Mouse (Mus musculus): ENCODE results near the gene Fam166a. TPM values are rescaled to one million over a fixed set of nuclear protein-coding genes. Genes with fewer than 3 reads are reported as not detected.

Fam166a gene
- not detected for total RNA-seq (2021)

DNA sequence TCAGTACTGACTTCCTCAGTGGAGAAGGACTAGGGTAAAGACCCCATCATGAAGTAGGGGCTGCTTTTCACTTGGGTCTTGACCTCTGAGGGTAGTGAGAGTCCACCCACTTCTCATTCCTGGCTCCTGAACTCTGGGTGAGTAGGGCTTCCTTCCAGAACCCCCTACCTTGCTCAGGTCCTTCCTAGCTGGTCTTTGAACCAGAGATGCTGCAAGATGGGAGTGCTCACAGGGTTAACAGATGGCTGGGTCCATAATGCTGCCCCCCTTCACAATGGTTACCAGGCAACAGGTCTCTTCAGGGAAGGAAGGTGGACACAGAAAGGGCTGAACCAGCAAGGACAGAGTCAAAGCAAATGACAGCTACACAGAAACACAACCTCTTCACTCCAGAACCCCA lies at the start of gene Fam166a:
TSS of gene Fam166a (plus strand) at position 301 of the 400 bp plus-strand sequence.
- intact Hi-C loops (cut with DNase I), result no loop called here
- no peak for DNase-seq (ENCODE audit: low spot score in 2 of 2)

DNA sequence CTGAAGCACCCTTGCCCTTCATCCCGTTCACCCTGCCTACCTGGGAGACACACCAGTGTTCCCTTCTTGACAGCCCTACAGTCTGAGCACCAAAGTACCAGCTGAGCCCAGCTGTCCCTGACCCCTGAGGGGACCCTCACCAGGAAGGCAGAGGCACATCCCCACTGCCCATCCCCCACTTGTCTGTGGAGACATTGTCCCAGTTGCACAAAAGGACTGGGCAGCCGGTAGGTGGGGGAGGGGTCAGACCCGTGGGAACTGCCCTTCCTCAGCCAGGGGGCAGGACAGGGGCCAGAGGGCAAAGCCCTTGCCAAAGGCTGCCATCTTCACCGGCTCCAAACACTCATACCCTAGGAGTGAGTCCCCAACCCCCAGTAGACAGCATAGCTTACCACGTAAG lies 48.8 kb upstream of the Fam166a start:
- intact Hi-C loops (cut with DNase I), result no loop called here
- no peak for DNase-seq (ENCODE audit: low spot score in 2 of 2)

DNA sequence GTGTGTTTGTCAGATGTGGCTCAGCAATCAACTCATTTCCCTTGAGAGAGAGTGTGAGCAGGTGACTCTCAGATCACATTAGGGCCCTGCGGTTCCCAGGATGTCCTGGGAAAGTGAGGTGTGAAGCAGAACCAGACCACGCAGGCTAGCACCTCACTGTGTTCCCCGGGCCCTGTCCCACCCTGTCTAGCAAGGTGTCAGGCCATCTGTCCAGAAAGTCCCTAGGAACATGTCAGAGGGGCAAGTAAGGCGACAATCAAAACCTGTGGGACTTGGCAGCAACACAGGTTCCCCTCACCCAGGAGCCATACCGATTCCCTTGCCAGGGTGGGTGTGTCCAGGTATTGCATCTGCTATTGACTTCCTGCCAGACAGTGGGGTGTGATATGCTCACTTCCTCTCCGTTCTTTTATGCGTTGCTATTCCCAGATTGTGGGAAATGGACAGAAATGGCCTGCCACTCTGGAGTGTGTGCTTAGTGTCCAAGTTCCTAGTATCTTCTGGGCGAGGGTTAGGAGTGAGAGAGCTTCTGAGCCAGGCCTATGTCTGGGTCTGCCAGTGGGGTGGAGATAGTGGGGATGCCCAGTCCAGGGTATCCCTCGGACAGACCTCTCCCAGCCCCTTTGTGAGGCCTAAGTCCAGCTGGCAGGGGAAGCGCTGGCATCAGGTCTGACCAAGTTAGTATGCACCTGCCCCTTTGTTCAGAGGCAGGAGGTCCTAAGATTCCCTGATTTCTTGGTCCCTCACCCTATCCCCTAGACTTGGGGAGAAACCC lies 48.0 kb upstream of the Fam166a start:
- DNase-seq (ENCODE audit: low spot score in 2 of 2), result no peak
- intact Hi-C loops (cut with DNase I), result no loop called here

DNA sequence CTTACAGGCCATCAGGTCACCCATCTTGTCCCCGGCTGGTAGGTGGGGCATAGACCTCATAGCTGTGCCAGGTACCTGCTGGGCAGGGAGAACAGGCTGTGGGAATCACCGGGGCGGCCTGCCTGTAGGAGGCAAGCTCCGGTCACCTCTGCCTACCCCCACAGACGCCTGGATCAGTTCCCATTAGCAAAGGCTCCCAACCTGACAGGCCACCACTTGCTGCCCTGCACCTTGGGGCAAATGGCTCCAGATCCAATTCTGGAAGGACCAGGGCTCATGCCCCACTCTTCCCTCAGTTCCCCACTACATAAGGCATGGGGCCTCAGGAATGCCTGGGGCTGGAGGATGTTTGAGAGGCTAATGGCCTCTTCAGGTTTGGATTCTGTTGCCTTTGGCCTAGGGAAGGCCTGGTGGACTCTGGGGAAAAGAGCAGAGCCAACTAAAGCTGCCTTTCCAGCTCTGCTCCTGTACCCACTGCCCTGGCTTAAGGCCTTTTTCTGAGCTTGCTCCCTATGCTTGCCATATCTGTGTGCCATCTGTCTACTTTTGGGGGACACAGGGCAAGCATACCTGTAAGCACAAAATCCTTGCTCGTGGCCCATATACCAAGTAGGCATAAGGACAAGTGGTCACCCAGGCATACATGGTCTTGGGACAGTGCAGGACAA lies 47.3 kb upstream of the Fam166a start:
- DNase-seq (ENCODE audit: low spot score in 2 of 2), result no peak
- intact Hi-C loops (cut with DNase I), result no loop called here

DNA sequence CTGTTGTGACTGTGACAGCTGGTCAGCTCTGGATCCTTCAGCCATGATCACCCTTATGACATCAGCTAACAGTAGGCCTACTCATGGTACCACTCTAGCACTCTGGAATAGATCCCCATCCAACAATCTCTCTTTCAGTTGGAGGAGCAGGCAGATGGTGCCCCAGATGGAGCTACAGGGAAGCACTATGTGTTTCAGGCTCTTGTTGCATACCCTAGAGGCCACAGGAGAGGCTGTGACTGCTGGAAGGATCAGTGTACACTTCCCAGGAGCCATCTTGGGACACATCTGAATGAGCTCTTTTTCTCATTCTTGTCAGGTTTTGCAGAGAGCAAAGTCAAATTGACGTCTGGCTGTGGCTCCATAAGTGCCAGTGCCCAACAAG lies 46.8 kb upstream of the Fam166a start:
- DNase-seq (ENCODE audit: low spot score in 2 of 2), result no peak
- intact Hi-C loops (cut with DNase I), result no loop called here

DNA sequence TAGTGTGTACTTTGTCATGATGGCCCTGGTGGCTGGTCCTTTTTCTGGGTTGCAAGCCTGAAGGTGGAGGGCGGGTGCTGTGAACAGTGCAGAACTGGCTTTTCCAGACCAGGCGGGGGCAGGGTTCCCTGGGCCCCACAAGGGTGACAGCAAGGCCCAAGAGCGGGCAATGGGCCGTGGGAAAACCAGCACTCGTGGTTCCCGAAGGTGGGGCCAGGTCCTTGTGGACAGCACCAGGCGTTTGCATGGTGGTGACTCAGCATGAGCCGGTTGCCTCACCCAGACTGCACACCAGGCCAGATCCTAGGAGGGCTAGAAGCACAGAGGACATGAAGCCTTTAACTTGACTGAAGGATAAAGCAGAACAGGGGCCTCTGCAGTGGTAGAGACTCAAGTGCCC lies 45.9 kb upstream of the Fam166a start:
- DNase-seq (ENCODE audit: low spot score in 2 of 2), result no peak
- intact Hi-C loops (cut with DNase I), result no loop called here

DNA sequence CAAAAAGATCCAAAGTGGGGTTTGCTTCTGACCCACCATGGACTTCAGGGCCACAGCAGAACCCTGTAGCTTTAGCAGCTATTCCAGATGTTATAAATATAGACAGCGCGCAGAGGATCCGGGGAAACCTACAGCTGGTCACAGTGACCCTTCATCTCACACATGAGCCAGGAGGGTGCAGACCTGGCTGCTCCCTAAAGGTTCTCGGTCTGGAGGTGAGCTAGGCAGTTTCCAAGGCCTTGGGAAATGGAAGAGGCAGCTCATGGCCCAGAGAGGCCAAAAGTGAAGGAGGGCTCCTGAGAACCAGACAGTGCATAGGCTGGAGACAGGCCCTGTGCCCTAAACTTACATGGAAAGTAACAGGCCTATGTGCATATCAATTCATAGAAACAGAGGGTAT lies 44.7 kb upstream of the Fam166a start:
- intact Hi-C loops (cut with DNase I), result no loop called here
- no peak for DNase-seq (ENCODE audit: low spot score in 2 of 2)

DNA sequence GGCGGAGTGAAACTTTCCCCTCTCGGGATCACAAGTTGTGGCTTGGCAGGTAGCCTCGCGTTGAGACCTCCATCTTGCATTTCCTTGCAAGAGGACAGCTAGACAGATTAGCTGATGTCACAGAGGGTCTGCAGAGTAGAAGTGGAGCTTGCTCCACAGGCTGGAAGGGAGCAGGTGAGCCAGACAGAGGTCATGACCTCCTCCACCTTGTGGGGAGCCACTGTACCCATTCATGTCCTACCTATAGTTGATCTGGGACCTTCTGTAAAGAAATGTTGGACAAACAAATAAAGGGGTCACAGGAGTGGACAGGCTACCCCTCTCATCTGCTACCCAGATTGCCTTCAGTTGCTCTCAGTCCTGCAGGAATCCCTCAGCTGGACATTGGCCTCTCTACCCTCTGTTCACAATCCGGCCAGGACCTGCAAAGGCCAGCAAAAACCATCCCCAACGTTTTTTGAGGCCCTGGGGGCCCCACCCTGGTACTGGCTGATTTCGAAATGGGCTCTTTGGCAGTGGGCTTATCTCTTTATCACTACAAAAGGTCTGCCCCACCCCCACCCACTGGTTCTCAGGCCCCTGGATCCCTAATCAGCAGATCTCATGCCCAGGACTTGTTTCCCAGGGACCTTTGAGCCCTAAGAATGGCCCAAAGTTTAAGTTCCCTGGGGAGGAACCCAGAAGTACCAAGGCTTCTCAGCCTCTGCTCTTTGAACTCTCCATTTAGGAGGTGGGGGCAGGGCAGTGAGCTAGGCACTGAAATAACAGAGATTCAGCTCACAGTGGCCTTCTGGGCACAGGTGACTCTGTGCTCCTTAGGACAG lies 43.5 kb upstream of the Fam166a start:
- intact Hi-C loops (cut with DNase I), result no loop called here
- no peak for DNase-seq (ENCODE audit: low spot score in 2 of 2)

DNA sequence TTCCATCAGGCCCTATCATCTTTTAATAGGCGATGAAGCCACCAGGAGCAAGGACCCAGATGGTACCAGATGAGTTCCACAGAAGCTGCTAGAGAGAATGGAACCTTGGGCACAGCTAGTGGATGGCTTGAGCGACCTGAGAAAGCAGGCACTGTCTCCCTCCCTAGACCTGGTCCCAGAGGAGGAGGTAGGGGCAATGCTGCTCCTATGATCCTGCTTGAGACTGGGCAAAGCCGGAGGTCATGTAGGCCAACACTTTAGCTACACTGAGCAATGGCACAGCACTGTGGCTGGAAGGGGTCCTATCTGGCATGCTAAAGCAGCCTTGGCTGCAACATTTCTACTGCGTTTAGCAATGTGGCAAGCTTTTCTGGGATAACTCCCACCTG lies 42.9 kb upstream of the Fam166a start:
- intact Hi-C loops (cut with DNase I), result no loop called here
- DNase-seq (ENCODE audit: low spot score in 2 of 2), result no peak

DNA sequence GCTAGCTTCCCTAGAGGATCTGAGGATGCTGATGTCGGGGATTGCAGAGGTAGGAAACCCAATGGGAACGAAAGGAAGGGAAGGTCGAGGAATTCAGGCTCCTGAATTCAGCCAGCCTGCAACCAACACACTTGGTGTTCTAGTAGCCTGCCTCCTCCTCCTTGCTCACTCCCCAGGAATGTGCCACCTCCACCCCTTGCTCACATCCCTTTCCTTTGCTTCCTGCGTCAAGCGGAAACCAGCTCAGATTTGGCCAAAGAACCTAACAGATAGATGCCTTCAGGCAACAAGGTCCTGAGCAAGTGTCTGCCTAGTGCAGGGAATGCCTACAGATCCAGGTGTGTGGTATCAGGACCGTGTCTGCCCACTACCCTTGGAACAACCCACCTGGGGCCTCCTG lies 42.0 kb upstream of the Fam166a start:
- intact Hi-C loops (cut with DNase I), result no loop called here
- no peak for DNase-seq (ENCODE audit: low spot score in 2 of 2)

DNA sequence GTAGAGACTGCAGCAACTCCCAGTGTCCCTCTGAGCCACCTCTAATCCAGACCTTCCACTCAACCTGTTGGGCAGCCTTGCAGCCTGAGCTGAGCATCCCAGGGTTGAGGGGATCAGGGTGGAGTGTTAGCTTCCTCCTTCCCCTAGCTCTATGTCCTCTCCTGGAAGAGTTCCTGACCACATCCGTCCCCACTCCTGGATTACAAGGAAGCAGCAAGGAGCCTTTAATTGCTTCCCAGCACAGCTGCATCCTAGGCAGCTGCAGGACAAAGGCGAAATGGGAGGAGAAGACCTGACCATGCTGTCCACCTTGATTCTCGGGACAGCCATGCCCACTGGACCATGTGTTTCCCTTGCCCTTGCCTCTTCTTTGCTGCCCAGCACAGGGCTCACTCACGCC lies 41.5 kb upstream of the Fam166a start:
- no peak for DNase-seq (ENCODE audit: low spot score in 2 of 2)
- intact Hi-C loops (cut with DNase I), result no loop called here

DNA sequence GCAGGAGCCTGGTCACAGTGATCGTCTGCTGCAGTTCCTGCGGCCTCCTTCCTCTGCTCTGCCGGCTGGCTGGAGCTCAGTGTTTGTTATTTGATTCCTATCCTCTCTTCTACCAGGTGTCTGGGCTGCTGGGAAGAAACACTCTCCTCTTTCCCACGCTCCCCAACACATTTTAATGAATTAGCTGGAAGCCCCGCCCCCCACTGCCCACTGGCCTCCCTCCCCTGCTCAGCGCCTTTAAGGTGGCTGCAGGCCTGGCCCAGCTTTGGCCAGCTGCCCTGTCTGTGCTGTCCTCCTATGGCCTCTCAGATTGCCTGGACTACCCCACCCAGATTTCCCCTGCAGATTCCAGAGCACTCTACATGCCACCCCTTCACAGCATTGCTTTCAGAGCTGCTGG lies 40.9 kb upstream of the Fam166a start:
- intact Hi-C loops (cut with DNase I), result no loop called here
- peak in 1 of 2 experiments; percentile 59 for DNase-seq (ENCODE audit: low spot score in 2 of 2)

DNA sequence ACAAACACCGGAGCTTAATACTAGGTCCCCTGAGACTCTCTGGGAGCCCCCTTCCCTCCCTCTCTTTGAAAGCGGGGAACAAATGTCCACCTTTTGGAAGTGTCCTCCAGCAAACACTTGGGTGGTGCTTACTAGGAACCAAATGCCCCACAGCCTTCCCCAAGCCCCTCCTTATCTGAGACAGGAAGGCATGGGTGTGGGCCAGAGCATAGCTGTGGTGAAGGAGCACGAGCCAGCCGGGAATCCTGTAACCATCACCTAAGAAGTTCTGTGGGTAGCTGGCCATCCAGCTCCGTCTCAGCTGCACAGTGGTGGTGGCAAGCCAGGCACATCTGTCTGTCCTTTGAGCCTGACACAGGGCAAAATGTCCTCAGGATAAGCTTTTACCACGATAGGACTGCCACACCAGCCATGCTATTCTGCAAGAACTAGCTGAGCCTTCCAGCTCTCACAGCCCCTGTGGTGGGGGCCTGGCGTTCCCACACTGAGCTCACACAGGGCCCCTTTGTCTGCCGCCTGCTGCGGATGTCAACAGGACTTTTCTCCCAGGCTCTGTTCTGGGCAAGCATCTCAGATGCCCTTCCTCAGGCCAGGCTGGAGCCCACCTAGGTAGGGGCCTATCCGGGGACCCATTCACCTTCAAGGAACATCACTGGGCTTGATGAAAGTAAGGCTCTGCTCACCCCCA lies 40.1 kb upstream of the Fam166a start:
- intact Hi-C loops (cut with DNase I), result no loop called here
- peak in 1 of 2 experiments; percentile 58 for DNase-seq (ENCODE audit: low spot score in 2 of 2)

DNA sequence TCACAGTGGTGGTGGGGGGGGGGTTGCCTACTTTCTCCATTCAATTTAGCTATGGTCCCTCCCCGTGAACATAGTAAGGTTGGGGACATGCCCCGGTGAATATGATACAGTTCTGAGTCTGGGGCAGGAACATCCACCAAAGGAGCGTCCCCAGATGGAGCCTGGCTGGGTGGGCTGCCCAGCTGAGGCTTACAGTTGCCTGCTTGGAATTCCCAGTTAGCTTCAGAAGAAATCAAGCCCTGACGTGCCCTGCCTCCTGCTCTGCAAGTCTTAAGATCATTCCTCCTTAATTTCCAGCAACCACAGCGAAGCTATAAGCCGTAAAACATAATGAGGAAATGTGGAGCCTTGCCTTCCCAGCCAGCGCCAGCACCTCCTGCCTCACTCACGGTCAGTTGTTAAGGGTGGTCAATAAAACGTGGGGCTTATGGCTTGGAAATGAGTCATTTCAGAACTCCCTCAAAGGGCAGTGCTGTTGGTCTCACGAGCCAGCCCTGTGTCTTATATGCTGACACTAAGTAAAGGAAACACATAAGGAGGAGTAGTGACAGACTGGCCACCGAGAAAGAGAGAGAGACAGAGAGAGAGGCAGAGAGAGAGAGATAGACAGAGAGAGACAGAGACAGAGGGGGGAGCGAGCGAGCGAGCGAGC lies 38.9 kb upstream of the Fam166a start:
- DNase-seq (ENCODE audit: low spot score in 2 of 2), result no peak
- intact Hi-C loops (cut with DNase I), result no loop called here

DNA sequence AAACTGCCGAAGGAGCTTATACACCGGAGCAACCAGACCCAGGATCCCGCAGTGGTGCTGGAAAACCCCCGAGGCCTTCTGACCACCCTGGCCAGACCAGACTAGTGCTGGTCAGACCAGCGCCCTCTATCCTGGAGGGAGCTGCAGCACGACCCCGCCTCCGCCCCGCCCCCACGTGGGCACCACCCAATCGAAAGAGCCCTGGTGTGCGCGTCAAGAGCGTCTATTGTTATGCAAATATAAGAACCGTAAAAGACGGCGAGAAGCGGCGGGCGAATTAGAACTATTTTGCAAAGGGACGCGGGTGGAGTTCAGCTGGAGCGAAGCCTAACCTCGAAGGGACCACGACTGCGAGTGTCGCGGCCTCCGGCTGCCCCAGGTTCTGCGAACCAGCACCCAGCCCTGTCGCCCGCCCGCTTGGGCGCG lies 38.1 kb upstream of the Fam166a start, which contains the start of gene Nrarp:
TSS of gene Nrarp (plus strand) at position 281 of the 426 bp plus-strand sequence.
- peak; percentile 91 to 95 for DNase-seq (ENCODE audit: low spot score in 2 of 2)
- intact Hi-C loops (cut with DNase I), result no loop called here

DNA sequence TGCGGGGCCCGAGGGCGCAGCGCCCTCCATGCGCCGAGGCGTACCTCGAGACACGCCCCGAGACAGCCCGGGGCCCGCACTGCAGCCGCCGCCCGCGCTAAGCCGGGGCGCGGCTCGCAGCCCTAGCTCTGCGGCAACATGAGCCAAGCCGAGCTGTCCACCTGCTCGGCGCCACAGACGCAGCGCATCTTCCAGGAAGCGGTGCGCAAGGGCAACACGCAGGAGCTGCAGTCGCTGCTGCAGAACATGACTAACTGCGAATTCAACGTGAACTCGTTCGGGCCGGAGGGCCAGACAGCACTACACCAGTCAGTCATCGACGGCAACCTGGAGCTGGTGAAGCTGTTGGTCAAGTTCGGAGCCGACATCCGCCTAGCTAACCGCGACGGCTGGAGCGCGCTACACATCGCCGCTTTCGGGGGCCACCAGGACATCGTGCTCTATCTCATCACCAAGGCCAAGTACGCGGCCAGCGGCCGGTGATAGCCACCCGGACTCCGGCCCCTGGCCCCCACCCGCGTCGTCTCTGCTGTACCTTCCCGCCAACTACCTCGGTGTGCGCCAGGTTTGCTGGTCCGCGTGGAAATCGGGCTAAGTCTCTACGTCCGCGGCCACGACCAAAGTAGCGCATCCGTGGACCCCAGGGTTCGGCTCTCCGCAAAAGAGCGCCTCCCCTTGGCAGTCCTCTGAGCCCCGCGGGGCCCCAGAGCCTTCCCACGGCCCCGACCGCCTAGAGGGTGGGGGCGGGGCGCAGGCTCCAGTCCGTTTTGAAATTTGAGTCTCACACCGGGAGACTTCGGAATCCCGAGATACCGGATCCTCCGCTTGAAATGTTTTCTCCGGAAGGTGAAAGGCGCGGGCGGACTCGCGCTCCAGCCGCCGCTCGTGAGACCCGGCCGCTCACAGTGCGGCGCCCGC lies 37.3 kb upstream of the Fam166a start:
- no peak for DNase-seq (ENCODE audit: low spot score in 2 of 2)
- intact Hi-C loops (cut with DNase I), result no loop called here

DNA sequence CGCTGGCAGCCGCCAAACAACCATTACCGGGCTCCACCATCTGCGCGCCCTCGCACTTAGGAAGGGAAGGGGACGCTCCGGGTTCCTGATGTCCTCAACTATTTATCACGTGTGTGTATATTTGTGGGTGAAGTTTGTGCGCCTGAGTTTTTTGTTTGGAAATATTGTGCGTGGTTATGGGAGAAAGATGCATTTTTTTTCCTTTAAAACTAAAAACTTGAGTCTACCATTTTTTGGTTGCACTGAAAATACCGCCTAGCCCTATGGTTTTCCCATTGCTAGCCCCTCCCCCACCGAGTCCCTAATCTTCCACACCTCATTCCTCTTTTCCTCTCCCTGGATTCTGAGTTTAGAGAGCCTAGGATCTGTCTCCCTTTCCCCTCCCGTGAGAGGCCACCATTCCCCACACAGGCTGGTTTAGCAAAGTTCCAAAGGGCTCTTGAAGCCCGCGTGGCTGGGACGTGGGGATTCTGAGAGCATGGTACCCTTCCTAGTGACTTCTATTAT lies 36.6 kb upstream of the Fam166a start:
- intact Hi-C loops (cut with DNase I), result no loop called here
- no peak for DNase-seq (ENCODE audit: low spot score in 2 of 2)

DNA sequence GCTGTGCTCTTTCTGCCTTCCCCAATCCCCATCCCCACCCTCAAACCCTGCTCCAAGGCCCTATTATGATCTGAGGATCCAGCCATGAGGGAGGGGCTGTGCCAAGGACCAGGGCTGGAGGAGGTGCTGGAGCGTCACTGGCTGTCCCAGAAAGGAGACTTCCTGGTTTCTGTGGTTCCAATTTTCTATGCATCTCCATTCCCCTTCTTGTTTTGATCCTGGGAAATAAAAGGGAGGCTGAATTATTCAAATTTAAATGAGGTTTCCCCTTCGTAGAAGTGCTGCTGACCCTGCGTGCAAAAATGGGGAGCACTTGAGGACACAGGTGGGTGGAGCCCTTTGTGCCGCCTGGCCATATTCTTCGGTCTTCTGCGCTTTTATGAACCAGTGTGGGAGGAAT lies 35.9 kb upstream of the Fam166a start:
- intact Hi-C loops (cut with DNase I), result no loop called here
- DNase-seq (ENCODE audit: low spot score in 2 of 2), result peak in 1 of 2 experiments; percentile 52

Data from left cerebral cortex, postnatal 25 days (tissue).